Mouse (Mus musculus): ENCODE results near the gene Manba. TPM values are rescaled to one million over a fixed set of nuclear protein-coding genes. Genes with fewer than 3 reads are reported as not detected.

The Manba gene
- total and polyA plus RNA-seq, 3 experiments, result 30.9 to 35.2 (median 31.5) TPM

DNA sequence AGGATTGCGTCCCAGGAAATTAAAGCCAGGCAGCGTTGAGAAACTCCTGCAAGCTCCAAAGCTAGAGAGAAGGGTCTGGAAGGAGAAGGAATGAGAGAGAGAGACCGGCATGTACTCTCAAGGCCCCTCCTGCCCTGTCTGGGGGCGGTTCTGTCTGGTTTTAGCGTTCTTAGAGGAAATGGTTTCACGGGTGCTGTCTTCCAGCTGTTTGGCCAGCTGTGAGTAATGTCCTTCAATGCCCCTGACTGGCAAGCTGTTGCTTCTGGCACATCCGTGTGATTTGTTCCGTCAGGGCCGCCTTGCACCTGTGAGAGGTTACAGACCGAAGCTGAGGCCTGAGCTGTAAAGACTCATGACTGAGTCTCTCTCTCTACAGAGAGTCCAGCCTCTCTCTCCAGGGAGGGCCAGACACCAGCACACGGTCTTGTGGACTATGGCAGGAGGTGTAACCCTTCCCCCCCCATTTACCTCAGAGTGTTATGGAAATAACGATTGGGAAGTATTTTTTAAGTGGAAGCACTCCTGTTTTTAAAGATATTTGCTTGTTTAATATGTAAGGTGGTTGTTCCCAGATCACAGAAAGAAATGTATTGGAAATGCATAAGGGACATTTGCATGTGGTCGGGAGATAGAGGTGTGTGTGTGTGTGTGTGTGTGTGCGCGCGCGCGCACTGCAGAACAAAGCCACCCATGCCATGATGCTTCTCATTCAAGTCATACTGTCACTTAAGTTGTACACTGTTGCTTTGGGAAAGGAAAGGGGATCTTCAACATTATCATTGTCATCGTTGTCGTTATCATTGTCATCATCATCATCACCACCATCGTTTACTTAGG lies 95.2 kb downstream of the Manba start (continued):
- TF ChIP-seq KAT2A (IDR thresholded peaks at IDR 0.05; ENCODE audit: insufficient replicate concordance, low read length), result no peak
- TF ChIP-seq IRF4 (IDR thresholded peaks at IDR 0.05; ENCODE audit: low read depth, low read length), result peak; percentile 71; the same call in 1 of the 2 replicates
- no peak for TF ChIP-seq USF1 (IDR thresholded peaks at IDR 0.05; ENCODE audit: low read depth, low read length)
- TF ChIP-seq MYC (IDR thresholded peaks at IDR 0.05; ENCODE audit: low read depth, low read length), result peak; percentile 78
- peak; percentile 92 for TF ChIP-seq TBP (conservative IDR thresholded peaks at IDR 0.05; ENCODE audit: low read depth, low read length)
- TF ChIP-seq PAX5 (IDR thresholded peaks at IDR 0.05; ENCODE audit: low read length), result no peak
- TF ChIP-seq GABPA (IDR thresholded peaks at IDR 0.05; ENCODE audit: insufficient replicate concordance, low read depth, low read length), result no peak
- peak; percentile 97 for TF ChIP-seq SIN3A (IDR thresholded peaks at IDR 0.05; ENCODE audit: low read length)
- no peak for TF ChIP-seq MAFK (IDR thresholded peaks at IDR 0.05; ENCODE audit: insufficient replicate concordance, low read length)
- TF ChIP-seq BHLHE40 (IDR thresholded peaks at IDR 0.05; ENCODE audit: low read depth, low read length), result peak; percentile 87

DNA sequence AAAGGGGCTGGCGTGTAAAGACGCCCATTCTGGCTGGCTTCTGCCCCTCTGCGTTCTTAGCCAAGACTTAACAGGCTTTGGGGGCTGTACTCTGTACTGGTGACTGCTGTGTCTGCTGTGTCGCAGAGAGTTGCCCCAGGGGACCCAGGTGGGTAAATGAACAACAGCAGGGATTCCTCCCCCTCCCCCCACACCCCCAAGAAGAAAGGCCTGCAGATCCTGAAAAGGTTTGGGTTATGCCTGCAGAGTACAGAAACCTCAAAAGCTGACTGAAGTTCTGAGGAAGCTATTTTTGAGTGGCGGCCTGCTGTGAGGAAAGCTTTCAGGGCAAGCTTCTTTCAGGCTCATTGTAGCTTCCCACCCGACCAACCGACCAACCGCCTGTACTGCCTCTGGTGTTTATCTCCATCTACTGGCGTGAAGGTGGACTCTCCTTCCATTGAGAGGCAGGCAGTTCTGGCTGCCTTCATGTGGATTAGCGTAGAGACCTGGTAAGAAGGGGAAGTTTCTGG lies 96.3 kb downstream of the Manba start:
- H3K4me1 ChIP-seq (ENCODE audit: control insufficient read depth in 1 of 2, insufficient read depth in 2 of 2), result peaks cover 24 to 57% of the 10 kb centered on the region in 2 experiments
- peaks cover 6% of the 10 kb centered on the region for H3K9me3 ChIP-seq (replicated peaks; ENCODE audit: low read length)
- peak overlapping the region; percentile 35 for H3K4me2 ChIP-seq (ENCODE audit: insufficient read depth, low read depth, poor library complexity, severe bottlenecking)
- H3K27me3 ChIP-seq (replicated peaks), result no peaks in the 10 kb centered on the region
- in situ Hi-C loops (cut with MboI; ENCODE audit: low pct_ligation_motif_present, low pct_unique_long_range_greater_than_20kb, low sequenced_read_pairs), result loop anchor here (5.0 kb wide), 2 partner anchors 179 to 299 kb away; partner anchors contain the start of gene Bdh2
- peak overlapping the region in 2 of 3 experiments; percentile 4 to 28 for H3K4me3 ChIP-seq (replicated peaks in 1 of 3; ENCODE audit: low read depth in 2 of 3, low read length in 2 of 3, poor library complexity in 1 of 3)
- peaks cover 22 to 32% of the 10 kb centered on the region in 2 experiments for H3K36me3 ChIP-seq (replicated peaks in 1 of 2; ENCODE audit: control insufficient read depth in 1 of 2, insufficient read depth in 1 of 2, low read length in 1 of 2)
- peak overlapping the region; percentile 14; the same call in 1 of the 2 replicates for H3K9ac ChIP-seq (ENCODE audit: insufficient read depth, low read depth)
- H3K27ac ChIP-seq (ENCODE audit: insufficient read depth, low read depth), result no peak overlapping the region
- dilution Hi-C loops (cut with MboI; ENCODE audit: extremely low pct_ligation_motif_present, extremely low pct_unique_long_range_greater_than_20kb, low sequenced_read_pairs), result no loop called here
- peak; percentile 93 for DNase-seq (ENCODE audit: extremely low read depth)
- H3K79me2 ChIP-seq (replicated peaks; ENCODE audit: control insufficient read depth, extremely low read depth, insufficient read depth, poor library complexity, severe bottlenecking), result no peaks in the 10 kb centered on the region
- TF ChIP-seq EP300 (IDR thresholded peaks at IDR 0.05; ENCODE audit: low read length) (no peak; the same call in 1 of the 2 replicates), CHD2 (IDR thresholded peaks at IDR 0.05; ENCODE audit: low read length) (peak; percentile 61; the same call in 1 of the 2 replicates), MAFK (IDR thresholded peaks at IDR 0.05; ENCODE audit: insufficient replicate concordance, low read length) (no peak), MYC (IDR thresholded peaks at IDR 0.05; ENCODE audit: low read depth, low read length) (no peak), TCF12 (IDR thresholded peaks at IDR 0.05; ENCODE audit: low read depth, low read length) (0 out of 2 replicates have a peak, but pooled peaks have one; percentile 18), PAX5 (IDR thresholded peaks at IDR 0.05; ENCODE audit: low read length) (no peak), POLR2AphosphoS2 (IDR thresholded peaks at IDR 0.05; ENCODE audit: low read depth, low read length) (no peak), CTCF (conservative IDR thresholded peaks at IDR 0.05 in 1 of 2, IDR thresholded peaks at IDR 0.05 in 1 of 2; ENCODE audit: low read depth in 2 of 2, low read length in 2 of 2) (peak; percentile 13 to 98; a peak in 2 of 4 replicates), JUND (conservative IDR thresholded peaks at IDR 0.05; ENCODE audit: low read depth, low read length) (peak; percentile 54; the same call in 1 of the 2 replicates), JUN (IDR thresholded peaks at IDR 0.05; ENCODE audit: insufficient read depth, low read depth, low read length) (no peak), SIN3A (IDR thresholded peaks at IDR 0.05; ENCODE audit: low read length) (peak; percentile 45; the same call in 1 of the 2 replicates), ELF1 (IDR thresholded peaks at IDR 0.05; ENCODE audit: low read depth, low read length) (0 out of 2 replicates have a peak, but pooled peaks have one; percentile 6), ETS1 (conservative IDR thresholded peaks at IDR 0.05; ENCODE audit: low read depth, low read length) (no peak; the same call in 1 of the 2 replicates), ZC3H11A (IDR thresholded peaks at IDR 0.05; ENCODE audit: low read depth, low read length) (peak; percentile 56), NELFE (IDR thresholded peaks at IDR 0.05; ENCODE audit: low read depth, low read length) (no peak), POLR2A (IDR thresholded peaks at IDR 0.05; ENCODE audit: low read depth, low read length) (no peak), ZMIZ1 (IDR thresholded peaks at IDR 0.05; ENCODE audit: low read depth, low read length) (no peak), MAX (IDR thresholded peaks at IDR 0.05; ENCODE audit: low read length) (no peak), SMC3 (IDR thresholded peaks at IDR 0.05; ENCODE audit: low read depth, low read length) (peak; percentile 94), MXI1 (IDR thresholded peaks at IDR 0.05; ENCODE audit: low read depth, low read length) (0 out of 2 replicates have a peak, but pooled peaks have one; percentile 28), ZNF384 (IDR thresholded peaks at IDR 0.05; ENCODE audit: low read depth, low read length) (no peak), MAZ (IDR thresholded peaks at IDR 0.05; ENCODE audit: low read depth, low read length) (no peak), HCFC1 (IDR thresholded peaks at IDR 0.05; ENCODE audit: low read depth, low read length) (no peak), UBTF (IDR thresholded peaks at IDR 0.05; ENCODE audit: low read depth, low read length) (no peak), IRF4 (IDR thresholded peaks at IDR 0.05; ENCODE audit: low read depth, low read length) (peak; percentile 67), RAD21 (IDR thresholded peaks at IDR 0.05; ENCODE audit: low read depth, low read length) (peak; percentile 99), GABPA (IDR thresholded peaks at IDR 0.05; ENCODE audit: insufficient replicate concordance, low read depth, low read length) (no peak), USF2 (conservative IDR thresholded peaks at IDR 0.05; ENCODE audit: low read depth, low read length) (no peak), BHLHE40 (IDR thresholded peaks at IDR 0.05; ENCODE audit: low read depth, low read length) (peak; percentile 31; the same call in 1 of the 2 replicates), RCOR1 (conservative IDR thresholded peaks at IDR 0.05; ENCODE audit: low read depth, low read length) (peak; percentile 24; the same call in 1 of the 2 replicates), USF1 (IDR thresholded peaks at IDR 0.05; ENCODE audit: low read depth, low read length) (no peak)

Data from CH12.LX (cell line).